Mouse (Mus musculus) layer of hippocampus, adult 2 months (tissue): ENCODE results near the gene Mlec. TPM values are rescaled to one million over a fixed set of nuclear protein-coding genes. Genes with fewer than 3 reads are reported as not detected.
A peak's percentile ranks its signal among the peaks of the same experiment; 100 is the strongest.

Experiments used
- DNase-seq, 2 experiments: peaks; one replicate each; pipeline ENCODE4 v3.0.0; 2022; ENCODE audit warnings: low spot score in 2 of 2
- H3K27ac ChIP-seq: fragments of 200-600 bp; 2 replicates; pipeline ENCODE4 v1.8.1; 2022
- H3K4me3 ChIP-seq: fragments of 200-600 bp; 2 replicates; pipeline ENCODE4 v1.8.1; 2022; ENCODE audit warnings: mild to moderate bottlenecking
- CTCF ChIP-seq: fragments of 200-600 bp; conservative IDR thresholded peaks from 2 replicates; pipeline ENCODE4 v1.8.1; 2022; ENCODE audit warnings: antibody characterized with exemption, mild to moderate bottlenecking, moderate library complexity
- total RNA-seq, 2 experiments: library from RNA; stranded (reverse); gene quantifications; 2 replicates each; pipeline ENCODE4 v1.2.3; 2021

The Mlec gene
- total RNA-seq, 2 experiments from 2014 or later = 75.7 to 84.7 TPM

DNA sequence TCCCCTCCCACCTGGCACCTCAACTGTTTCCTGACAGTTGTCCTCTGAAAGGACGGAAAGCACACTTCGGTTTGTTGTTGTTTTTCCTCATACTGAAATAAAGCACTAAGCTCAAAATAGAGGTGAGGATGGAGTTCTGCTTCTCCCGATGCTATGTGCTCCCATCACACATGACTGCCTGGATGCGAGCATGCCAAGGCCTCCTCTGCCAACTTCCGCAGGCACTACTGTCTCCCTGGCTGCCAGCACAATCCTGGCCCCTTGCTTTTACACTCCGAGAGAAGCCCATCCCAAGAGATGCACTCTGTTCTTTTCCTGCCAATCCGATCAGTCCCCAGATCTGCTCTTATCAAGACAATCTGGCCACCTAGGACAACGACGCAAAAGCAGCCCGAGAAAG, 14.4 kb downstream of the Mlec start:
- TF ChIP-seq CTCF = no peak
- Histone ChIP-seq H3K4me3 (no peak overlapping the region), H3K27ac (peak overlapping the region; percentile 71)
- peak in 1 of 2 experiments; percentile 47 for DNase-seq

DNA sequence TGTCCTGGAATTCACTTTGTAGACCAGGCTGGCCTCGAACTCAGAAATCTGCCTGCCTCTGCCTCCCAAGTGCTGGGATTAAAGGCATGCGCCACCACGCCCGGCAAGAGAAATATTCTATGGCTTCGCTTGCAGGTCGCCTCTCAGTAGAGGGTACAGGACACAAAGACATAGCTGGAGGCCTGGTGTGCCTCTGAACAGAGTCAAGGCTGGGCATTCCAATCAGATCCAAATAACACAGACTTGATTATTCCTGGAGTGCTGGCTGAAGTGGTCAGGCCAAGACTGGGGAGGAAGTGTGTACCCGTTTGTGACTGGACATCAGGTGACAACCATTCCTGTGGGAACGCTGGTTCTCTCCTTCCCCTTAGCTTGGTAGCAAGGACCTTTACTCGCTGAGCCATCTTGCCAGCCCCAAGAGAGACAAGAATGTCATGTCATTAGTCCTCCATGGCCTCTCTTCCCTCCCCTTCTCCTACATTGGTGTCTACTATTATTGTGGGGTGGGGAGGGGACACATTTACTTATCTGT, 15.7 kb downstream of the Mlec start:
- DNase-seq = no peak
- TF ChIP-seq CTCF = no peak
- Histone ChIP-seq H3K4me3 (no peak overlapping the region), H3K27ac (no peak overlapping the region)

DNA sequence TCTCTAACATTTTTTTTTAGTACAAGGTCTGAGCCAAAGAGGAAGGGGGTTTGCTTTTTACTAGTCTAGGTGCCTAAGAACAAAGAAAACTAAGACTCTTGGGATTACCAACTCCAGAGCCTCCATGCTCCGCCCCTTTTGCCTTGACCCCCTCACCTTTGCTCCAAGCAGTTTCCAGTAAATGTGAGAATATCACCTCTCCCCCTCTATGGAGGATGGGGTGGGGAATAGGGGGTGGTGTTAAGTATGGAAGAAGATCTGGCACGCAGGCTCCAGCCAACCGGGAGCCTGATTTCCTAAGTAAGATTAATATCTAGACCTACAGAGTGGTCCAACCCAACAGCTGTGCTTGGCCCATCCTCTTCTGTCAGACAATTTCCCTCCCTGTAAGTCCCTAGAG, 17.3 kb downstream of the Mlec start:
- H3K4me3 ChIP-seq = no peak overlapping the region
- no peak for TF ChIP-seq CTCF
- no peak for DNase-seq
- no peak overlapping the region for H3K27ac ChIP-seq

DNA sequence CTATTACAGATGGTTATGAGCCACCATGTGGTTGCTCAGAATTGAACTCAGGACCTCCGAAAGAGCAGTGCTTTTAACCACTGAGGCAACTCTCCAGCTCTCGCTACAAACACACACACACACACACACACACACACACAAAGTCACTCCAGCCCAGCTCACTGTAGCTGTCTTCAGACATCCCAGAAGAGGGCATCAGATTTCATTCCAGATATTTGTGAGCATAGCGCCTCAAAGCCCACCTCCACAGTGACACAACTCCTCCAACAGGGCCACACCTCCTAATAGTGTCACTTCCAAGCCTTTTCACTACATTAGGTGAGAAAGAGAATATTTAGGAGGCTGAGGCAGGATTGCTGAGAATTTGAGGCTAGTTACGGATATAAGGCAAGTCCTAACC, 18.9 kb downstream of the Mlec start:
- Histone ChIP-seq H3K4me3 (no peak overlapping the region), H3K27ac (no peak overlapping the region)
- TF ChIP-seq CTCF = no peak
- DNase-seq = no peak

DNA sequence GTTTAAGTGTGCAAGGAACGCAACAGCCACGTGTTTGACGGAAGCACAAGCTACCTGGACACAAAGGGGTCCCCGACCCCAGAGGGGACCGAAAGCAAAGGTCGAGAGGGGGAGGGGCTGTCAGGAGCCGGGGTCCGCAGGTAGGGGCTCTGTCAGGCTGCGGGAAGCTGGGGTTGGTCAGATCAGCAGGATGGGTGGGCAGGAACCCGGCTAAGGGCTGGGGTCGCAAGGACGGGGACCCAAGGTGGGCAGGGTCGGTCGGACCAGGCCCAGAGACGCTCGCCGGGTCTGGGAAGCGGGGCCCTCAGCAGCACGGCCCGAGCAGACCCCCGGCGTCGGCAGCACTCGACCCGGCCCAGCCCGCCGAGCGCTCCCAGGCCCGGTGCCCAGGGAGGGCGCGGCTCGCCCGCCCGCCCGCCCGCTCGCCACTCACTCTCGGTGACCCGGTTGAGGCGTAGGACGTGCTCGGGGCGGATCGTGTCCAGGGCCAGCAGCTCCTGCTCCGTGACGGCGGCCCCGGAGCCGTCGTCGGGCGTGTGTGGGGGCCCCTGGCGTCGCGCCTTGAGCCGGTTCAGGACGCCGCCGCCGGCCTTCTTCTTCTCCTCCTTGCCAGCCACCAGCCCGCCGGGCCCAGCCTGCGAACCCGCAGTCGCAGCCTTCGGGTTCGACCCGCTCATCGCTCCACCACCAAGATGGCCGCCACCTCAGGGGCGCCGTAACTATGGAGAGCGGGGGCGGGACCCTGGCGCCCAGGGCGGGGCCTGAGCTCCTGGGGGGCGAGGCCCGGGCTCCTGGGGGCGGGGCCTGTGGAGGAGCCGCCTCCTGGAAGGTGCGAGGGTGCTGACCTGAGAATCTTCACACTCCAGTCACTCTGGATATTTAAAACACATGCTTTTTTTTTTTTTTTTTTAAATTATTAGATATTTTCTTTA, 23.5 kb downstream of the Mlec start, which contains the start of gene Unc119b:
Unc119b (minus strand) TSS at position 742 of the 932 bp plus-strand sequence.
- Histone ChIP-seq H3K27ac (peak within 1 kb of the TSS; percentile 85), H3K4me3 (peak within 1 kb of the TSS; percentile 92)
- no peak for TF ChIP-seq CTCF
- DNase-seq = peak; percentile 88 to 89

DNA sequence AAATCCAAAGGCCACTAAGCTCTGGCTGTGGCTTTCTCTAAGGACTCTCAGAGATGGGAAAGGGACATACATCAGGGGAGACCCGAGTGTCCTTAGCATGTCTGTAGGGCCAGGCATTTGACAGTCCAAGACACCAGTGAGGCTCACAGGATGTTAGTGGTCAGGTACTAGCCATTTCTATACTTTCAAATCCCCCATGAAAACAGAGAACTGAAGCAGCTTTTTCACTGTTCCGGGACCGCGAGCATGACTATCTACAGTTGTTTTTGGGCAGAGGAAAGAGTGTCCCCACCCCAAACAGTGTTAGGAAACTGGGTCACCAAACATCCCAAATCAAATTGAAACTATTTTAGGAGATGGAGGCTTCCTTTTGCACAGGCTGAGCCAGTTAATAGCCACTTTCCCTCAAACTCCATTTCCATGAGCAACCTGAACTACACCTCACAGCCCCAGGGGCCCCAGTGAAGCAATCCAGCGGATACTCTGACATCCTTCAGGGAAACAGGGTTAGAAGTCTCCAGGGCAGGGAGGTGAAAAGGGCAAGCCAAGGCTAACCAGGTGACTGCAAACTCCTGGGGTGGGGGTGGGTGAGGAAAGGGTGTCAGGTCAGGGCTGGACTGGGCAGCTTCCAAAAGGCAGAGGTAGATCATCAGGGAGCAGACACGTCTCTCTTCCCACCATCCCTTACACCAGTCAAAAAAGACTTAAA, 24.5 kb downstream of the Mlec start:
- DNase-seq = no peak
- H3K27ac ChIP-seq = peak overlapping the region; percentile 28; the same call in 1 of the 2 replicates
- H3K4me3 ChIP-seq = peak overlapping the region; percentile 92
- TF ChIP-seq CTCF = no peak

DNA sequence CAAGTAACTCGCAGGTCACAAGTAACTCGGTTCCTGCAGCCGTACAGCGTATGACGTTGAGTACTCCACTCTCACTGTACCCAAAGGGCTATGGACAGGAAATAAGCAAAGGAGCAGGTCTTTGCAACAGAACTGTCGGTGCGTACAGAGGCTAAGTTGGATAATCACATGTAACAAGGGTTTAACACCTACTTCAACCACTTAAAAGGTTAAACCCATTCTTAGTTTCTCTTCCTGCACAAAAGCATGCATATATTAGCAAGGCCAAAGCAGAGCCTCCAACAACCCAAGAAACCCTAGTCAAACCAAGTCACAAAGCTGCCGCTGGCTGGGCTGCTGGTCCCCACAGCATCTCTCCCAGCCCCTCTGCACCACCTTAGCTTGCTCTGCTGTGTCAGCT, 25.5 kb downstream of the Mlec start:
- H3K27ac ChIP-seq = no peak overlapping the region
- H3K4me3 ChIP-seq = no peak overlapping the region
- no peak for DNase-seq
- TF ChIP-seq CTCF = no peak

DNA sequence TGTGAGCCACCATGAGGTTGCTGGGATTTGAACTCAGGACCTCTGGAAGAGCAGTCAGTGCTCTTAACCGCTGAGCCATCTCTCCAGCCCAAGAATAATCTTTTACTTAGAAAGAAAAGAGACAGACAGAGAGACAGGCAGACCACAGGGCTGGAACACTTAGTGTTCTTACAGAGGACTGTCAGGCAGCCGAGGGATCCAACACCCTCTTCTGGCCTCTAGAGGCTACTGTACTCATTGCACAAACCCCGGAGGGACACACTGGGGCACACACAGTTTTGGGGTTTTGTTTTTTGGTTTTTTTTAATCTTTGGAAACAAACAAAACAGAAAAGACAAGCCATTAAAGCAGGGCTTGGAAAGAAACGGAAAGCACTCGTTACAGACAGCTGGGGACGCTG, 28.7 kb downstream of the Mlec start:
- H3K4me3 ChIP-seq = no peak overlapping the region
- no peak overlapping the region for H3K27ac ChIP-seq
- peak; percentile 62 for TF ChIP-seq CTCF
- no peak for DNase-seq

DNA sequence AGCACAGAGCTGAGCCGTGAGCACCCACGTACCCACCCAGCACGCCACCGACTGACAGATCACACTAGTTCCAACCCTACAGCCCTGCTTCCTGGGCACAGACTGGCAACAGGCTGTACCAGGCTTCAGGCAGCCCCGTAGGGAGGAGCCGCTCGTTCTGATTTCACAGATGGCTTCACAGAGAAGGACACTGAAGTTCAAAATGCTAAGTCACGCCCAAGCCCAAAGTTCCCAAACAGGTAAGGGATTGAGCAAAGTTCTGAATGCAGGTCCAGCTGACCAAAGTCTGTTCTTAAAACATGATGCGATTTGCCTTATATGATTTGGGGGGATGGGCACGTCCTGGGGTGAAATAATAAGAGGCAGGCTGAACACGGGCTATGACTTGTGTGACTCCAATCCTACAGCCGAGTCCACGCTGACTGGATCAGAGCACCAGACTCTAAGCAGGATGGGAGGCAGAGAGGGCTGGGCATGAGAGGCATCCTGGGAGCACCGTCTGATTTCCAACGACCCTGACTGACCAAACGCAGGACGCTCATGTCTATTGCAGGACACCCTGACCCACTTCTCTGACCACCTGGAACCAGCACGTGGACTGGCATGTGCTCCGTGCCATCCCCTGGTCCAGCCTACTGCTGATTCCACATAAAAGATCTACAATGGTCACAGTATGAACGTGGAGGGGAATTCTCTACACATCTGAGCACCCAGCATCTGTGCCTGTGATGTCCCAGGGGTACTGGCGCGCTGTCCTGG, 30.4 kb downstream of the Mlec start:
- no peak for DNase-seq
- Histone ChIP-seq H3K4me3 (no peak overlapping the region), H3K27ac (peak overlapping the region; percentile 53; the same call in 1 of the 2 replicates)
- no peak for TF ChIP-seq CTCF

DNA sequence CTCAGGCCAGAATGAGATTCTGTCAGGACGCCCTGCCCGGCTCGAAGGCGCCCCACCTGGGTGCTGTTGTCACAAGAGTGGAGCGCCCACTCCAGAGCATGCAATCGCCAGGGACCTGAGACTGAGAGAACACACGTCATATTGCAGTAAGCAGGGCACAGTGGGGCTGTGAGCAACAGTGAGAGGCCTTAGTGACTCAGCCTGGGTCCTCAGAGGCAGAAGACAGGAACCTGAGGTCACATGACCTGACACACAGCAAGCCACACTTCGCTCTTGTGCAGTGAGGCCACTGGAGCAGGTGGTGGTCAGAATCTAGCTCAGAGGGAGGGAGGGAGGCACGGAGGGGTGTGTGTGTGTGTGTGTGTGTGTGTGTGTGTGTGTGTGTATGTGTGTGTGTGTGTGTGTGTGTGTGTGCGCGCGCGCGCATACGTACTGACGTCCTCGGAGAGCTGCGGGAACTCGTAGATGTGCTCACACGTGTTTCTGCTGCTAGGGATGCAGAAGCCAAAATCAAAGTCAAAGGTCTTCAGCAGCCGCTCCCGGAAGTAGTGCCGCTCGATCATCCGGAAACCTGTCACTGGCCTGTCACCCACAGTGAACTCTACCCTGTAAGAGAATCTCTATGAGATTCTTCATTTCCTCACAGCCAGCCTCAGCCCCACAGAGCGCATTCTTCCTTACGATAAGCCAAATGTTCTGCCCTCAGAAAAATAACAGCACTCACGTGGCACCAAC, 31.2 kb downstream of the Mlec start:
- H3K27ac ChIP-seq = peak overlapping the region; percentile 78; the same call in 1 of the 2 replicates
- TF ChIP-seq CTCF = no peak
- no peak overlapping the region for H3K4me3 ChIP-seq
- DNase-seq = no peak

DNA sequence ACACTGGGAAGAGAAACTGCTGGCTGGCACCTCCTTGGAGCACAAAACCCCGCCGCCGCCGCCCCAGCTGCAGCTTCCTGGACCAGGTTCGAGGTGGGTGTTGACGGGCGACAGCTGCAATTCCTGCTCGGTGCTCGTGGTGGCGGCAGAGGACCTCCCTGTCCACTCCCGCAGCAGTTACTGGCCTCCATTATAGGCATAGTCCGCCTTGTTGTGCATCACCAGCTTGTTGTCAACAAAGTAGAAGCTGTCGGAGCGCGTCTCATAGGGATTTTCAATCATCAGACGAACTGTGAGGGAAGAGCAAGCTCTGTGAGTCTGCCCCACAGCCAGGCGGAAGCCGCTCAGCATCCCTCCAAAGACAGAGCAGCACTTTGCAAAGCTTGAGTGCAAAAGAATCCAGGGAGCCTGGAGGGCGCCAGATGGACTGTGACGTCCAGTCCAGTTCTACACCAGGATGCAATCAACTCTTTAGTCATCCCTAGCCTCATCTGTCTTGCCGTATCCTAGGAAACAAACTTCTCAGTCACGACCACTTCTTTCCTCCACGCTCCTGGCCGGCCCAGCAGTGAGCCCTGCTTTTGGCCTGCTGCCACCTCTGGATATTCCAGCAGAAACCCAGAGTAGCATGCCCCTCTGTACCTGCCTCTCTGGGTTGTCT, 32.6 kb downstream of the Mlec start:
- Histone ChIP-seq H3K27ac (peak overlapping the region; percentile 78), H3K4me3 (no peak overlapping the region; the same call in 1 of the 2 replicates)
- TF ChIP-seq CTCF = peak; percentile 97
- DNase-seq = peak; percentile 84 to 88
